Mouse (Mus musculus) layer of hippocampus, postnatal 10 days (tissue): ENCODE measurements around the gene Ugt1a7c. TPM values are rescaled to one million over a fixed set of nuclear protein-coding genes. Genes with fewer than 3 reads are reported as not detected.
A peak's percentile ranks its signal among the peaks of the same experiment; 100 is the strongest.
"Not testable (repeated sequence)": the region's sequence is repeated elsewhere in the genome, so short reads cannot be mapped to it uniquely, and the experiment has no call there.

ENCODE experiments used
- DNase-seq, 2 experiments: peaks; one replicate each; pipeline ENCODE4 v3.0.0; 2021; ENCODE audit warnings: low spot score in 2 of 2
- long read RNA-seq: library from polyadenylated mRNA; stranded (forward); transcript quantifications from one replicate; pipeline ENCODE4 v2.0.0, GENCODE M21; 2023
- total RNA-seq, 2 experiments: library from RNA; stranded (reverse); gene quantifications; 2 replicates each; pipeline ENCODE4 v1.2.3; 2021

Ugt1a7c gene
- 1 to 10 TPM; 1.3 TPM for total RNA-seq
- long read RNA-seq, partial matches to known transcripts, result 0 of 2 reads
- long read RNA-seq, other reads (novel, unspliced or antisense), result 0 of 2 reads

- no peak for DNase-seq
Measured at GRCm38 (mm10) chr1:88094941-88095492, at the start of gene Ugt1a7c. Ugt1a7c (plus strand) TSS chr1:88095062.

GRCm38 (mm10) chr1:88047408-88047807, 47.5 kb upstream of the Ugt1a7c start:
- DNase-seq, result not testable (repeated sequence)

GRCm38 (mm10) chr1:88055088-88055487, 39.8 kb upstream of the Ugt1a7c start, which contains the start of gene Ugt1a10:
Ugt1a10 (plus strand) TSS chr1:88055388.
- DNase-seq, result no peak

- not testable (repeated sequence) for DNase-seq
Measured at GRCm38 (mm10) chr1:88066472-88067102, 28.3 kb upstream of the Ugt1a7c start.

- no peak for DNase-seq
Measured at GRCm38 (mm10) chr1:88070495-88070894, 24.4 kb upstream of the Ugt1a7c start, which contains the start of gene Ugt1a9. Ugt1a9 (plus strand) TSS chr1:88070800.

GRCm38 (mm10) chr1:88070902-88071301, 24.0 kb upstream of the Ugt1a7c start:
- DNase-seq, result no peak

- no peak for DNase-seq
Measured at GRCm38 (mm10) chr1:88074471-88074870, 20.4 kb upstream of the Ugt1a7c start.

GRCm38 (mm10) chr1:88077128-88077527, 17.7 kb upstream of the Ugt1a7c start:
- DNase-seq, result no peak

- no peak for DNase-seq
Measured at GRCm38 (mm10) chr1:88081670-88082069, 13.2 kb upstream of the Ugt1a7c start.

GRCm38 (mm10) chr1:88086125-88086524, 8.7 kb upstream of the Ugt1a7c start:
- no peak for DNase-seq

GRCm38 (mm10) chr1:88087513-88087912, 7.3 kb upstream of the Ugt1a7c start, which contains the start of gene Ugt1a8:
Ugt1a8 (plus strand) TSS chr1:88087813.
- no peak for DNase-seq

GRCm38 (mm10) chr1:88092341-88092740, 2.5 kb upstream of the Ugt1a7c start:
- no peak for DNase-seq

- DNase-seq, result peak in 1 of 2 experiments; percentile 16
Measured at GRCm38 (mm10) chr1:88094270-88094676, 589 bp upstream of the Ugt1a7c start.

- DNase-seq, result not testable (repeated sequence)
Measured at GRCm38 (mm10) chr1:88098546-88098945, 3.7 kb downstream of the Ugt1a7c start.

- DNase-seq, result not testable (repeated sequence)
Measured at GRCm38 (mm10) chr1:88099691-88100090, 4.8 kb downstream of the Ugt1a7c start.

GRCm38 (mm10) chr1:88103019-88103418, 8.2 kb downstream of the Ugt1a7c start, which contains the start of gene Ugt1a6b:
Ugt1a6b (plus strand) TSS chr1:88103252.
- not testable (repeated sequence) for DNase-seq

GRCm38 (mm10) chr1:88103697-88104468, 9.0 kb downstream of the Ugt1a7c start:
- not testable (repeated sequence) for DNase-seq

- DNase-seq, result no peak
Measured at GRCm38 (mm10) chr1:88104667-88105430, 10.0 kb downstream of the Ugt1a7c start.

- no peak for DNase-seq
Measured at GRCm38 (mm10) chr1:88105656-88106055, 10.8 kb downstream of the Ugt1a7c start.

- not testable (repeated sequence) for DNase-seq
Measured at GRCm38 (mm10) chr1:88109027-88109557, 14.2 kb downstream of the Ugt1a7c start.

GRCm38 (mm10) chr1:88109604-88110003, 14.7 kb downstream of the Ugt1a7c start:
- not testable (repeated sequence) for DNase-seq
